Mouse (Mus musculus) heart, adult 2 months (tissue): Measurements from ENCODE around the gene Lama1. TPM values are rescaled to one million over a fixed set of nuclear protein-coding genes. Genes with fewer than 3 reads are reported as not detected.

Experiments
- DNase-seq, 2 experiments: peaks; one replicate each; pipeline ENCODE4 v3.0.0; 2021
- H3K27ac ChIP-seq: fragments of 200-600 bp; 2 replicates; pipeline ENCODE4 v1.8.1; 2022
- H3K27me3 ChIP-seq: fragments of 200-500 bp; 2 replicates; pipeline ENCODE4 v1.6.1; 2012; ENCODE audit warnings: mild to moderate bottlenecking, low read length, inconsistent platforms, mixed read lengths; ENCODE audit not compliant: control insufficient read depth, insufficient read depth
- H3K36me3 ChIP-seq: fragments of 200-500 bp; 2 replicates; pipeline ENCODE4 v1.6.1; 2012; ENCODE audit warnings: low read length, inconsistent platforms; ENCODE audit not compliant: control insufficient read depth, insufficient read depth
- H3K4me1 ChIP-seq: fragments of 200-500 bp; 2 replicates; pipeline ENCODE4 v1.6.1; 2011; ENCODE audit warnings: low read length; ENCODE audit not compliant: control insufficient read depth, insufficient read depth
- H3K4me3 ChIP-seq: fragments of 200-600 bp; 2 replicates; pipeline ENCODE4 v1.8.1; 2022
- H3K79me2 ChIP-seq: fragments of 200-500 bp; replicated peaks from 2 replicates; pipeline ENCODE4 v1.6.1; 2012; ENCODE audit warnings: mild to moderate bottlenecking, inconsistent platforms, low read length, moderate library complexity, mixed read lengths; ENCODE audit not compliant: control insufficient read depth, insufficient read depth
- H3K9ac ChIP-seq: fragments of 200-500 bp; 2 replicates; pipeline ENCODE4 v1.6.1; 2012; ENCODE audit warnings: low read depth, mild to moderate bottlenecking, control low read depth, inconsistent platforms, low read length, mixed read lengths
- CTCF ChIP-seq: fragments of 200-600 bp; IDR thresholded peaks from 2 replicates; pipeline ENCODE4 v1.8.1; 2022; ENCODE audit warnings: antibody characterized with exemption, mild to moderate bottlenecking, moderate library complexity
- EP300 ChIP-seq: fragments of 200-500 bp; IDR thresholded peaks from 2 replicates; pipeline ENCODE4 v1.6.1; 2011; ENCODE audit warnings: low read depth, low read length, control low read depth; ENCODE audit not compliant: insufficient read depth
- POLR2A ChIP-seq: fragments of 200-500 bp; IDR thresholded peaks from 2 replicates; pipeline ENCODE4 v1.6.1; 2011; ENCODE audit warnings: mild to moderate bottlenecking, low read depth, low read length, control low read depth; ENCODE audit not compliant: insufficient read depth
- WGBS: fragments of 180-500 bp; shearing (Covaris S2); methylation state at CpG from one replicate; pipeline ENCODE4 v1.1.7; 2018; 5-methylcytosine and 5-hydroxymethylcytosine counted together
- intact Hi-C: fragments of 180-260 bp; cut with DNase I; formaldehyde crosslinking; loops from one replicate; pipeline ENCODE4 v1.15.1; 2025
- polyA plus RNA-seq: library from polyadenylated mRNA; depleted of rRNA; stranded (reverse); fragments of >200 nt; gene quantifications from 2 replicates; pipeline ENCODE4 v1.2.3, GENCODE M21; 2012
- total RNA-seq, 2 experiments: library from RNA; stranded (reverse); gene quantifications; 2 replicates each; pipeline ENCODE4 v1.2.3; 2021

The Lama1 gene
- total and polyA plus RNA-seq, 3 experiments = 0.02 to 0.86 (median 0.64) TPM

DNA sequence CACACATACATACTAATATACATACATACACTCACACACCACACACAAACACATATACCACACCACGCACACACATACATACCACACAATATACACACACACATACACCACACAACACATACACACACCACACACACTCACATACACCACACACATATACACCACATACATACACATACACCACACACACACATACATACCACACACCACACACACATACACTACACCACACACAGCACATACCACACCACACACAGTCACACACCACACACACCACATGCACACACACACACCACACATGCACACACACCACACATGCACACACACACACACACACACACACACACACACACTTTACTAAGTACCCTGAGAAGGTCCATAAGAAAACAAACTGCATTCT, 25.5 kb downstream of the Lama1 start:
- Histone ChIP-seq H3K36me3 (no peaks in the 10 kb centered on the region), H3K4me1 (no peaks in the 10 kb centered on the region), H3K4me3 (no peak overlapping the region), H3K9ac (no peak overlapping the region), H3K79me2 (no peaks in the 10 kb centered on the region), H3K27me3 (no peaks in the 10 kb centered on the region), H3K27ac (no peak overlapping the region)
- no peak for DNase-seq
- TF ChIP-seq EP300 (no peak), CTCF (no peak), POLR2A (no peak)
- 97% methylated on average over 1 of the region's 1 CpGs for WGBS
- intact Hi-C loops = no loop called here

DNA sequence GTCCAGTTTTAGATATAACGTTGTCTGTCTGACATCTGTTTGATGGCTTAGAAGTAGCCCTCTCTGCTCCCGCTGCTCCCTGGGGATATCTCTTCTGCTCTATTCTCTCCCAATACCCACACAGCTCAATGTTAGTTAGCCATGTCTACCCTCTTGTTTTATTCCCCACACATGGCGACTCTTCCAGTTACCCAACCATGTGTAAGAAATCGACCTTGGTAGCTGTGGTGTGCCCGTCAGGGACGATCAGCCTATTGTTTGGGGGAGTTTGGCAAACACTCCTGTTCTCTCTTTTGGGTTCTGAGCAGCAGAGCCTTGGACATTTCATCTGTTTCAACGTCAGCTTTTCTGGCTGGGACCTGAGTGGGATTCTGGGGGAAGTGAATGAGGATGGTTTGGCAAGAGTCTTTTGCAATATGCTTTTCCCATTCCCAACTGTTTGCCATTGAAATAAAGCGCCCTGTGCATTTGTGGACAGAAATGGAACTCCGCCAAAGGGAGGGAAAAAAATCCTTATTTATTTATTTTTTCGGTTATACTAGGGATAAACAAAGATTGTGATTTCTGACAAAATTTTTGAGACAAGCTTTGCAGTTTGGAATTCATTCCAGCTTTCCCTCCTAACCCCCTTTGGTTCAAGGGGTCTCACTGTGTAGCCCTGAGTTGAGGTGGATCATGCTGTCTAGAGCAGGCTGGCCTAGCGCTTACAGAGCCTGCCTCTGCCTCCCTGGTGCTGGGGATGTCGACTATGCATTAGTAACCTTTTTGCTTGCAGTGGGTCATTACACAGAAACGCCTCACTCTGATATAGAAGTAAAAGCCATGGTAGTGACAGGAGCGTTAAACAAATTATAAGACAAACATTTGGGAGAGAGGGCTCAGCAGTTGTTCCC, 26.4 kb downstream of the Lama1 start:
- intact Hi-C loops = no loop called here
- 76% methylated on average over 14 of the region's 14 CpGs for WGBS
- no peak overlapping the region for H3K27ac ChIP-seq
- H3K27me3 ChIP-seq = no peaks in the 10 kb centered on the region
- TF ChIP-seq CTCF (no peak), POLR2A (no peak)
- DNase-seq = no peak
- no peak overlapping the region for H3K9ac ChIP-seq
- no peaks in the 10 kb centered on the region for H3K4me1 ChIP-seq
- H3K4me3 ChIP-seq = no peak overlapping the region
- H3K36me3 ChIP-seq = no peaks in the 10 kb centered on the region
- no peaks in the 10 kb centered on the region for H3K79me2 ChIP-seq

DNA sequence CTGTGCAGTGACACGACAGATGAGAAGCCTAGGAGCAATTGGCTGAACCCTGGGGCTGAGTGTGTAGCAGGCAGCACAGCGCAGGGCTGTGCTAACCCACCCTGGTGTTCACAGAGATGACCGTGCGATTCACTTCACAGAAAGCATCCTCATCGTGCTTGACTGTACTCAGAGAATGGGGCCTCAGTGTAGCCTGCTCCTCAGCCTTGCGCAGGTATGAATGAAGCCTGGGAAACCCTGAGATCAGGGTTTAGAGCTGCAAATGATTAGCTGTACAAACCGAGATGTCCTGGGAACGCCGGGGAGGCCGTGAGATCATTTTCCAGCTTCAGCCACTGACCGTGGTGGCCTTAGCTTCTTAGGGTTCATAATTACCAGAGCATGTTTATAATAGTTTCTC, 29.5 kb downstream of the Lama1 start:
- H3K4me1 ChIP-seq = no peaks in the 10 kb centered on the region
- H3K27me3 ChIP-seq = no peaks in the 10 kb centered on the region
- H3K4me3 ChIP-seq = no peak overlapping the region
- no peaks in the 10 kb centered on the region for H3K79me2 ChIP-seq
- 91% methylated on average over 11 of the region's 11 CpGs for WGBS
- H3K36me3 ChIP-seq = no peaks in the 10 kb centered on the region
- H3K9ac ChIP-seq = no peak overlapping the region
- TF ChIP-seq POLR2A (no peak), EP300 (no peak), CTCF (no peak)
- intact Hi-C loops = no loop called here
- DNase-seq = no peak
- no peak overlapping the region for H3K27ac ChIP-seq

DNA sequence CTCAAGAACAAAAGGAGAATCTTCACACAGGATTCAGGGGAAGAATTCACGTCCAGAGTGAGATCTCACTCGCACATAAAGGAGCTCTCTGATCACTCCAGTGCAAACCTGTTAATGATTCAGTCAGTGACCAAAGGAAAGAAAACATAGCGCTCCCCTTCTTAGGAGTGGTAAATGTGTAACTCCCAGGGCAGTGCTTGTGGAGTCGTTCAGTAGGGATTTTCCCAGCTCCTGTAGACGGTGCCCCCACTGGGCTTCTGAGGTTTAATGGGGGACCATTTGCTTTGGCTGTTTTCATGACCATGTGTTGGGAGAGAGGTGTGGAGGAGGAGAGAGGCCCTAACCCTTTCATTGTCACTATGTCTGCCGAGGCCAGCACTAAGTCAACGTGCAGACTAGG, 31.7 kb downstream of the Lama1 start:
- Histone ChIP-seq H3K27ac (no peak overlapping the region), H3K79me2 (no peaks in the 10 kb centered on the region), H3K4me3 (no peak overlapping the region), H3K27me3 (no peaks in the 10 kb centered on the region), H3K9ac (no peak overlapping the region), H3K4me1 (no peaks in the 10 kb centered on the region), H3K36me3 (no peaks in the 10 kb centered on the region)
- DNase-seq = no peak
- TF ChIP-seq EP300 (no peak), CTCF (no peak), POLR2A (no peak)
- WGBS = 68% methylated on average over 7 of the region's 7 CpGs
- intact Hi-C loops = no loop called here

DNA sequence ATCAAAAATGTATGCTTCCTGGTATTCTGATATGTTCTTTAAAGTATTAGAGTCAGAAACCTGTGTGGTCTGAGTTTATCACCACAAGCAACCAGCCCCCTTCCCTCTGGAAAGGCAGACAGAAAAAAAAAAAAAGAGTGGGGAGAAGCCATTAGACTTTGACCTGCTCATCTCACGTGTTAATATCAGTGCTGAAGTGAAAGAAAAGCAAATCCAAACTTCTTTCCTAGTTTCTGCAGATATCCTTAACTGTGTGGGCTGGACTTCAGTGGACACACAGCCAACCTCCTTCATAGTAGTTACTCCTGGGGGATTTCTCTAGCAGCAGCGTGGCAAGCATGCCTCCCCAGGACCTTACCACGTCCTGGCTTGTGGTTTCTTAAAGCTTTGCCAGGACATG, 34.0 kb downstream of the Lama1 start:
- Histone ChIP-seq H3K4me3 (no peak overlapping the region), H3K36me3 (no peaks in the 10 kb centered on the region), H3K9ac (no peak overlapping the region), H3K27ac (no peak overlapping the region), H3K79me2 (no peaks in the 10 kb centered on the region), H3K27me3 (no peaks in the 10 kb centered on the region), H3K4me1 (no peaks in the 10 kb centered on the region)
- no peak for TF ChIP-seq EP300
- no peak for TF ChIP-seq POLR2A
- TF ChIP-seq CTCF = no peak
- DNase-seq = no peak
- intact Hi-C loops = no loop called here
- WGBS = 31% methylated on average over 3 of the region's 3 CpGs

DNA sequence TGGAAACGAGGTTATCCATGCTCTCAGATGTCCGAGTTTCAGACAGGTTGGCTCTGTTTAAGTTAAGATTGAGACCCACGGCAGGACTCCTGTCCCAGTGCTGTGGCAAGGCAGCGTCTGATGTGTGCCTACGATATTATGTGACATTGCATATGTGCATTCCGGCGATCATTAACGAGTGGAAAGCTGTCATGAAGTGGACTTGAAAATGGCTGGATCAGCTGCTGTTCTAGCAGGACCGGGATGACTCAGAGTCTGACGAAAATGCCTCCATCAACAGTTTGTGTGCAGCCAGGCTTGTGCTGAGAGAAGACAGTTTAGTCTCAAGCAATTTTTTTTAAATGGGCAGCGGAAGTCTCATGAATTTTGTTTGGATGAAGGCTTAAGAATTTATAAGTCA, 34.9 kb downstream of the Lama1 start:
- H3K9ac ChIP-seq = no peak overlapping the region
- H3K79me2 ChIP-seq = no peaks in the 10 kb centered on the region
- no peak overlapping the region for H3K27ac ChIP-seq
- TF ChIP-seq POLR2A (no peak), EP300 (no peak), CTCF (no peak)
- H3K4me3 ChIP-seq = no peak overlapping the region
- 61% methylated on average over 11 of the region's 11 CpGs for WGBS
- DNase-seq = no peak
- H3K27me3 ChIP-seq = no peaks in the 10 kb centered on the region
- intact Hi-C loops = no loop called here
- H3K36me3 ChIP-seq = no peaks in the 10 kb centered on the region
- no peaks in the 10 kb centered on the region for H3K4me1 ChIP-seq

DNA sequence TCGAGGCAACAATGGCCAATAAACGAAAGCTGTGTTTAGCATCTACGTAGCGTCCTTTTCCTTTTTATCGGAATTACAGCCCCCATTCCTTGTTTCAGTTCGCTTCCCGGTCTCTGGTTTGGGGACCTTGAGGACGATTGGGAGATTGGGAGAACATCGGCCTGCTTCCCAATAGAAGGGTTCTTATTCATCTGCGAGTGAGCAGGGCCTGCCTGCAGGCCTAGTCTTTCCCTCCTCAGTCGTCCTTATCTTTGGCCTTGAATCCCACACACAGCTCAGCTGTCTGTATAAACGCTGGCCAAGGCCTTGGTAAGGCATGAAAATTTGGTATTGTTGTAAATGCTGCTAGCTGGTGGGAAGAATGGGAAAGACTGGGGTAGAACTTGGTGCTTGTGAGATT, 36.5 kb downstream of the Lama1 start:
- WGBS = 37% methylated on average over 12 of the region's 12 CpGs
- no peak for TF ChIP-seq POLR2A
- no peak for TF ChIP-seq CTCF
- intact Hi-C loops = no loop called here
- Histone ChIP-seq H3K36me3 (no peaks in the 10 kb centered on the region), H3K4me3 (no peak overlapping the region), H3K27me3 (no peaks in the 10 kb centered on the region), H3K27ac (no peak overlapping the region), H3K4me1 (no peaks in the 10 kb centered on the region), H3K79me2 (no peaks in the 10 kb centered on the region), H3K9ac (no peak overlapping the region)
- DNase-seq = no peak
